Mouse (Mus musculus) large intestine, adult 2 months (tissue): ENCODE measurements around the gene Rpa3. TPM values are rescaled to one million over a fixed set of nuclear protein-coding genes. Genes with fewer than 3 reads are reported as not detected.

Source experiments
- DNase-seq: peaks from one replicate; pipeline ENCODE4 v3.0.0-alpha.2; 2012; ENCODE audit warnings: low read depth, low spot score
- WGBS: fragments of 180-500 bp; shearing (Covaris S2); methylation state at CpG from one replicate; pipeline ENCODE4 v1.1.7; 2018; 5-methylcytosine and 5-hydroxymethylcytosine counted together
- polyA plus RNA-seq: library from polyadenylated mRNA; depleted of rRNA; stranded (reverse); fragments of >200 nt; gene quantifications from 2 replicates; pipeline ENCODE4 v1.2.3, GENCODE M21; 2012; rRNA removed

The Rpa3 gene
- polyA plus RNA-seq, 1 experiment = 7.7 TPM

- no peak for DNase-seq
Measured at GRCm38 (mm10) chr6:8210661-8211060, 48.3 kb downstream of the Rpa3 start.

DNA sequence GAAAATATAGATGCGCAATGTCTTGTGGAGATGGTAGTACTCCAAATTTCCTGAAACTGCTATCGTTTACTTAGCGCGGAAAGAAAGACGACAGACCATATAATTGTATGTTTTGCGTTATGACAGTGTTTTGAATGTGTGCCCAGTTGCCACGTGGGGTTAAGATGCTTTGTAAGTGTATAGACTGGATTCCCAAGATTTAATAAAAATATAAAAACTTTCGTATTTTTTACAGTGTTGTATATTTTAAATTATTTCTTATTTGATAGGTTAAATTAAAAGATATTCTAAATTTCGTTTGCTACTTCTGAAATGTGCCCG, 49.1 kb downstream of the Rpa3 start:
- peak; percentile 6 for DNase-seq
- WGBS = 10% methylated on average over 10 of the region's 10 CpGs

More at GRCm38 (mm10) chr6:8210661-8211060, 48.3 kb downstream of the Rpa3 start:
- 98% methylated on average over 3 of the region's 3 CpGs for WGBS

DNA sequence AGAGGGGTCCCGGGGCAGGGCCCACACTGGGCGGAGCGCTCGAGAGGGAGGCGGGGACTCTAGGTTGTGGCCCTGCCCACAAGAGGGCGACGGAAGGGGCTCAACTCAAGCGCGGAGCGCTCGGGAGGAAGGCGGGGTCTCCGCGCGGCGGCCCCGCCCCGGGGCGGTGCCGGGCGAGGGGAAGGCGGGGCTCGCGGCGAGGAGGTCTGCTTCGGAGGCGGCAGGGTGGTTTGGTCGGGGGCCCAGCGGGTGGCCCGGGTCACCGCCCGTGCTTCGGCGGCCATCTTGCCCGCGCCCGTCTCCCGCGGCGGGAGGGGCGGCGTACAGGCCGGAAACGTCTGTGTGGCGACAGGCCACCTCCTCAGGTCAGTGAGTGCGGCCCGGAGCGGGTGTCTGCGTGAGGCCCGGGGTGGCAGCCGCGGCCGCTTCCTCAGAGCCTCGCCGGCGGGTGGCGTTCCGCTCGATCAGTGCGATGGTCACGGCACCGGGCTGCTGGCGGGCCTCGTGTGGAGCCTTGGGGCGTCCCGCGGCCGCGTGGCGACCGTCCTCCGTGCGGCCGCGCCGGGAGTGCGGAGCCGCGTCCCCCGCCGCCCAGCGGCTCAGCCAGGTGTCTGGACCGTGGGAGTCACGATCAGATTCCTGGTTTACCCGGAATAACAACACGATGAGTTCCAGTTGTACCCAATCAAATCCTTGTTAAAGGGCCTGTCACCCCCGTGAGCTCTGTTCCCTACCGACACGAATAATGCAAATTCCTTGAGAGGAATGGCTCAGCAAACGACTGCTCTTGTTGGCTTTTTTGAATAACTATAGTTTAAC, 49.7 kb downstream of the Rpa3 start, which contains the start of gene Mios:
Gene Mios (plus strand): TSS at position 176 of the 819 bp plus-strand sequence.
- 1% methylated on average over 90 of the region's 90 CpGs for WGBS
- peak; percentile 52 for DNase-seq

Other genes with a start within 250 kb of the Rpa3 start
- gene Col28a1, start 66.6 kb downstream of the Rpa3 start, polyA plus RNA-seq = 0.05 and 0.10 TPM in 2 replicates
- 1.6 and 2.3 TPM in 2 replicates for gene Mios, start 50.0 kb downstream of the Rpa3 start, polyA plus RNA-seq
- gene Umad1, start 115 bp upstream of the Rpa3 start, polyA plus RNA-seq = 12.7 and 17.8 TPM in 2 replicates
- gene Gm45062, start 277 bp upstream of the Rpa3 start, polyA plus RNA-seq = 1.7 and 2.2 TPM in 2 replicates